Mouse (Mus musculus) kidney, adult 11 months (tissue): ENCODE data around the gene Hoxb2.

Experiments used
- DNase-seq: peaks from one replicate; pipeline ENCODE4 v3.0.0; 2022

The Hoxb2 gene

GRCm38 (mm10) chr11:96350341-96350624 is at the start of gene Hoxb2:
Gene Hoxb2 (plus strand): TSS chr11:96350525.
- no peak for DNase-seq

GRCm38 (mm10) chr11:96301064-96301431 is 49.3 kb upstream of the Hoxb2 start:
- no peak for DNase-seq

- peak; percentile 92 for DNase-seq
These were observed 48.5 kb upstream of the Hoxb2 start for GRCm38 (mm10) chr11:96301837-96302236.

- DNase-seq, result no peak
These were observed 47.8 kb upstream of the Hoxb2 start for GRCm38 (mm10) chr11:96302381-96303150.

GRCm38 (mm10) chr11:96303151-96304099 is 46.9 kb upstream of the Hoxb2 start, which contains the start of gene Hoxb5:
Gene Hoxb5 (plus strand): TSS chr11:96303336.
- peak; percentile 86 for DNase-seq

- DNase-seq, result peak; percentile 40
These were observed 45.7 kb upstream of the Hoxb2 start for GRCm38 (mm10) chr11:96304381-96305195.

GRCm38 (mm10) chr11:96305505-96306182 is 44.7 kb upstream of the Hoxb2 start:
- no peak for DNase-seq

- DNase-seq, result peak; percentile 51
These were observed 44.0 kb upstream of the Hoxb2 start for GRCm38 (mm10) chr11:96306183-96306907.

- peak; percentile 70 for DNase-seq
These were observed 43.4 kb upstream of the Hoxb2 start for GRCm38 (mm10) chr11:96306908-96307269.

GRCm38 (mm10) chr11:96308763-96309162 is 41.6 kb upstream of the Hoxb2 start:
- DNase-seq, result no peak

- DNase-seq, result peak; percentile 68
These were observed 41.0 kb upstream of the Hoxb2 start for GRCm38 (mm10) chr11:96309288-96309687.

- DNase-seq, result peak; percentile 49
These were observed 40.0 kb upstream of the Hoxb2 start for GRCm38 (mm10) chr11:96310183-96310938.

- peak; percentile 60 for DNase-seq
These were observed 39.2 kb upstream of the Hoxb2 start for GRCm38 (mm10) chr11:96311097-96311496.

- peak; percentile 83 for DNase-seq
These were observed 38.6 kb upstream of the Hoxb2 start for GRCm38 (mm10) chr11:96311520-96312417.

- no peak for DNase-seq
These were observed 37.2 kb upstream of the Hoxb2 start for GRCm38 (mm10) chr11:96313134-96313533.

GRCm38 (mm10) chr11:96313806-96314428 is 36.4 kb upstream of the Hoxb2 start:
- no peak for DNase-seq

GRCm38 (mm10) chr11:96314671-96315343 is 35.5 kb upstream of the Hoxb2 start:
- DNase-seq, result peak; percentile 65

GRCm38 (mm10) chr11:96315344-96315681 is 35.0 kb upstream of the Hoxb2 start:
- no peak for DNase-seq
